Mouse (Mus musculus): ENCODE data around the gene Gm2956.
"Not testable (repeated sequence)": the region's sequence is repeated elsewhere in the genome, so short reads cannot be mapped to it uniquely, and the experiment has no call there.

Gm2956 gene

GRCm38 (mm10) chr14:3332087-3332677, at the start of gene Gm2956:
Gene Gm2956, plus strand, starts transcription at chr14:3332627.
- not testable (repeated sequence) for DNase-seq (ENCODE audit: extremely low read depth, insufficient read length, low spot score)

GRCm38 (mm10) chr14:3333406-3333805, 979 bp downstream of the Gm2956 start:
- peak; percentile 10 for DNase-seq (ENCODE audit: extremely low read depth, insufficient read length, low spot score)

GRCm38 (mm10) chr14:3394793-3395192, 62.4 kb downstream of the Gm2956 start, which contains the start of gene Gm10413:
Gene Gm10413, plus strand, starts transcription at chr14:3395093.
- DNase-seq (ENCODE audit: extremely low read depth, insufficient read length, low spot score) = not testable (repeated sequence)
